Mouse (Mus musculus) kidney, embryonic 15.5 days (tissue): ENCODE data around the gene Dst. TPM values are rescaled to one million over a fixed set of nuclear protein-coding genes. Genes with fewer than 3 reads are reported as not detected.

Experiments used
- ATAC-seq: fragments of 200-750 bp; cut with Nextera tagmentation; replicated peaks from 2 replicates; pipeline ENCODE4 v1.8.0; 2017; ENCODE audit warnings: moderate TSS enrichment; ENCODE audit not compliant: low FRiP score
- H3K27ac ChIP-seq: fragments of 300-500 bp; sonication (generic); 2 replicates; pipeline ENCODE4 v1.5.1; 2015; ENCODE audit warnings: mild to moderate bottlenecking, inconsistent platforms
- H3K27me3 ChIP-seq: fragments of 300-500 bp; sonication (generic); 2 replicates; pipeline ENCODE4 v1.6.1; 2015; ENCODE audit warnings: inconsistent platforms
- H3K36me3 ChIP-seq: fragments of 300-500 bp; sonication (generic); 2 replicates; pipeline ENCODE4 v1.6.1; 2015; ENCODE audit warnings: inconsistent platforms
- H3K4me1 ChIP-seq: fragments of 300-500 bp; sonication (generic); 2 replicates; pipeline ENCODE4 v1.6.1; 2015; ENCODE audit warnings: inconsistent platforms
- H3K4me2 ChIP-seq: fragments of 300-500 bp; sonication (generic); 2 replicates; pipeline ENCODE4 v1.6.1; 2015; ENCODE audit warnings: moderate library complexity, mild to moderate bottlenecking, inconsistent platforms
- H3K4me3 ChIP-seq: fragments of 300-500 bp; sonication (generic); replicated peaks from 2 replicates; pipeline ENCODE4 v1.5.1; 2015; ENCODE audit warnings: mild to moderate bottlenecking, inconsistent platforms
- H3K9ac ChIP-seq: fragments of 300-500 bp; sonication (generic); 2 replicates; pipeline ENCODE4 v1.6.1; 2015; ENCODE audit warnings: mild to moderate bottlenecking, inconsistent platforms
- H3K9me3 ChIP-seq: fragments of 300-500 bp; sonication (generic); replicated peaks from 2 replicates; pipeline ENCODE4 v1.6.1; 2016; ENCODE audit warnings: inconsistent platforms
- WGBS: fragments of 180-500 bp; shearing (Covaris S2); methylation state at CpG from one replicate; pipeline ENCODE4 v1.1.7; 2015; ENCODE audit warnings: mixed read lengths; 5-methylcytosine and 5-hydroxymethylcytosine counted together
- polyA plus RNA-seq: library from polyadenylated mRNA; unstranded; fragments of >200 nt; fragmentation: Nextera tagmentation; extraction: Ambion mirVana; gene quantifications from 2 replicates; pipeline ENCODE4 v1.2.1, GENCODE M21; 2015

Dst gene
- polyA plus RNA-seq, 1 experiment from 2014 or later: 27.9 TPM

GRCm38 (mm10) chr1:33932196-33932595 is 24.2 kb downstream of the Dst start:
- no peak overlapping the region for H3K9ac ChIP-seq
- no peaks in the 10 kb centered on the region for H3K4me1 ChIP-seq
- H3K4me3 ChIP-seq: no peak overlapping the region
- H3K36me3 ChIP-seq: no peaks in the 10 kb centered on the region
- H3K27ac ChIP-seq: no peak overlapping the region
- no peaks in the 10 kb centered on the region for H3K27me3 ChIP-seq
- H3K4me2 ChIP-seq: no peak overlapping the region
- H3K9me3 ChIP-seq: no peaks in the 10 kb centered on the region
- WGBS: 90% methylated on average over 3 of the region's 3 CpGs
- no peak for ATAC-seq

- 84% methylated on average over 14 of the region's 14 CpGs for WGBS
- Histone ChIP-seq H3K4me2 (no peak overlapping the region), H3K4me1 (no peaks in the 10 kb centered on the region), H3K9ac (no peak overlapping the region), H3K27me3 (no peaks in the 10 kb centered on the region), H3K36me3 (no peaks in the 10 kb centered on the region), H3K9me3 (no peaks in the 10 kb centered on the region), H3K4me3 (no peak overlapping the region), H3K27ac (no peak overlapping the region)
- no peak for ATAC-seq
These were observed 24.9 kb downstream of the Dst start for GRCm38 (mm10) chr1:33932845-33933499.

GRCm38 (mm10) chr1:33935946-33936345 is 27.9 kb downstream of the Dst start:
- no peaks in the 10 kb centered on the region for H3K27me3 ChIP-seq
- no peak overlapping the region for H3K27ac ChIP-seq
- H3K36me3 ChIP-seq: no peaks in the 10 kb centered on the region
- WGBS: 86% methylated on average over 3 of the region's 3 CpGs
- H3K4me3 ChIP-seq: no peak overlapping the region
- no peaks in the 10 kb centered on the region for H3K4me1 ChIP-seq
- ATAC-seq: no peak
- no peak overlapping the region for H3K4me2 ChIP-seq
- H3K9me3 ChIP-seq: no peaks in the 10 kb centered on the region
- no peak overlapping the region for H3K9ac ChIP-seq

GRCm38 (mm10) chr1:33939828-33940227 is 31.8 kb downstream of the Dst start:
- no peak for ATAC-seq
- H3K27ac ChIP-seq: no peak overlapping the region
- no peaks in the 10 kb centered on the region for H3K4me1 ChIP-seq
- no peaks in the 10 kb centered on the region for H3K27me3 ChIP-seq
- H3K4me3 ChIP-seq: no peak overlapping the region
- H3K4me2 ChIP-seq: no peak overlapping the region
- no peak overlapping the region for H3K9ac ChIP-seq
- WGBS: 61% methylated on average over 5 of the region's 5 CpGs
- H3K36me3 ChIP-seq: no peaks in the 10 kb centered on the region
- H3K9me3 ChIP-seq: no peaks in the 10 kb centered on the region

- Histone ChIP-seq H3K4me1 (0 out of 2 replicates have a peak, but pooled peaks cover 3% of the 10 kb centered on the region), H3K4me2 (no peak overlapping the region), H3K9ac (no peak overlapping the region), H3K27me3 (no peaks in the 10 kb centered on the region), H3K4me3 (no peak overlapping the region), H3K36me3 (no peaks in the 10 kb centered on the region), H3K27ac (no peak overlapping the region), H3K9me3 (no peaks in the 10 kb centered on the region)
- 78% methylated on average over 11 of the region's 11 CpGs for WGBS
- ATAC-seq: no peak
These were observed 32.4 kb downstream of the Dst start for GRCm38 (mm10) chr1:33940364-33940928.

GRCm38 (mm10) chr1:33942638-33943037 is 34.6 kb downstream of the Dst start:
- WGBS: 83% methylated on average over 8 of the region's 8 CpGs
- no peaks in the 10 kb centered on the region for H3K9me3 ChIP-seq
- H3K27ac ChIP-seq: no peak overlapping the region
- no peak for ATAC-seq
- no peak overlapping the region for H3K4me2 ChIP-seq
- no peak overlapping the region for H3K9ac ChIP-seq
- 0 out of 2 replicates have a peak, but pooled peaks cover 3% of the 10 kb centered on the region for H3K4me1 ChIP-seq
- H3K36me3 ChIP-seq: no peaks in the 10 kb centered on the region
- H3K4me3 ChIP-seq: no peak overlapping the region
- no peaks in the 10 kb centered on the region for H3K27me3 ChIP-seq

- no peak for ATAC-seq
- H3K27me3 ChIP-seq: no peaks in the 10 kb centered on the region
- H3K9me3 ChIP-seq: no peaks in the 10 kb centered on the region
- H3K9ac ChIP-seq: no peak overlapping the region
- H3K4me1 ChIP-seq: 0 out of 2 replicates have a peak, but pooled peaks cover 3% of the 10 kb centered on the region
- no peaks in the 10 kb centered on the region for H3K36me3 ChIP-seq
- H3K27ac ChIP-seq: no peak overlapping the region
- WGBS: 70% methylated on average over 2 of the region's 2 CpGs
- no peak overlapping the region for H3K4me2 ChIP-seq
- H3K4me3 ChIP-seq: no peak overlapping the region
These were observed 35.9 kb downstream of the Dst start for GRCm38 (mm10) chr1:33943943-33944342.

- 0 out of 2 replicates have a peak, but pooled peaks cover 3% of the 10 kb centered on the region for H3K4me1 ChIP-seq
These were observed 37.1 kb downstream of the Dst start for GRCm38 (mm10) chr1:33944977-33945750.

GRCm38 (mm10) chr1:33945756-33946155 is 37.7 kb downstream of the Dst start:
- no peaks in the 10 kb centered on the region for H3K27me3 ChIP-seq
- H3K4me2 ChIP-seq: no peak overlapping the region
- H3K27ac ChIP-seq: no peak overlapping the region
- ATAC-seq: no peak
- no peak overlapping the region for H3K4me3 ChIP-seq
- H3K4me1 ChIP-seq: 0 out of 2 replicates have a peak, but pooled peaks cover 3% of the 10 kb centered on the region
- no peaks in the 10 kb centered on the region for H3K9me3 ChIP-seq
- H3K36me3 ChIP-seq: no peaks in the 10 kb centered on the region
- WGBS: 90% methylated on average over 6 of the region's 6 CpGs
- no peak overlapping the region for H3K9ac ChIP-seq

More at GRCm38 (mm10) chr1:33944977-33945750, 37.1 kb downstream of the Dst start:
- WGBS: 66% methylated on average over 17 of the region's 17 CpGs
- H3K9ac ChIP-seq: no peak overlapping the region
- peak overlapping the region; percentile 43 for H3K4me2 ChIP-seq
- no peaks in the 10 kb centered on the region for H3K36me3 ChIP-seq
- no peaks in the 10 kb centered on the region for H3K27me3 ChIP-seq
- no peak overlapping the region for H3K27ac ChIP-seq
- peak; percentile 87 for ATAC-seq
- no peaks in the 10 kb centered on the region for H3K9me3 ChIP-seq
- no peak overlapping the region for H3K4me3 ChIP-seq

GRCm38 (mm10) chr1:33946601-33947395 is 38.8 kb downstream of the Dst start:
- H3K27ac ChIP-seq: 0 out of 2 replicates have a peak overlapping the region, but pooled peaks have one; percentile 1
- no peak overlapping the region for H3K9ac ChIP-seq
- no peaks in the 10 kb centered on the region for H3K36me3 ChIP-seq
- no peak overlapping the region for H3K4me2 ChIP-seq
- H3K4me1 ChIP-seq: 0 out of 2 replicates have a peak, but pooled peaks cover 3% of the 10 kb centered on the region
- no peak for ATAC-seq
- 59% methylated on average over 12 of the region's 12 CpGs for WGBS
- H3K27me3 ChIP-seq: no peaks in the 10 kb centered on the region
- no peak overlapping the region for H3K4me3 ChIP-seq
- H3K9me3 ChIP-seq: no peaks in the 10 kb centered on the region

GRCm38 (mm10) chr1:33947838-33948237 is 39.8 kb downstream of the Dst start:
- Histone ChIP-seq H3K27ac (no peak overlapping the region), H3K4me2 (no peak overlapping the region), H3K36me3 (no peaks in the 10 kb centered on the region), H3K4me3 (no peak overlapping the region), H3K4me1 (0 out of 2 replicates have a peak, but pooled peaks cover 3% of the 10 kb centered on the region), H3K9ac (no peak overlapping the region), H3K27me3 (no peaks in the 10 kb centered on the region), H3K9me3 (no peaks in the 10 kb centered on the region)
- 93% methylated on average over 6 of the region's 6 CpGs for WGBS
- ATAC-seq: no peak
